Mouse (Mus musculus) CH12.LX (cell line): ENCODE data around the gene Cdh23. TPM values are rescaled to one million over a fixed set of nuclear protein-coding genes. Genes with fewer than 3 reads are reported as not detected.

Experiments
- DNase-seq: peaks from one replicate; pipeline ENCODE4 v3.0.0-alpha.2; 2013; ENCODE audit errors: extremely low read depth
- H3K27ac ChIP-seq: 2 replicates; pipeline ENCODE4 v1.5.1; 2012; ENCODE audit warnings: low read depth, mild to moderate bottlenecking, control low read depth, moderate library complexity; ENCODE audit not compliant: insufficient read depth
- H3K27me3 ChIP-seq: replicated peaks from 2 replicates; pipeline ENCODE3; 2012; ENCODE audit warnings: inconsistent platforms
- H3K36me3 ChIP-seq, 2 experiments: replicated peaks in 1 of 2; 2 replicates each; pipeline versions ENCODE3 to v1.6.1; 2012; ENCODE audit warnings: inconsistent platforms in 1 of 2, low read length in 1 of 2, mild to moderate bottlenecking in 1 of 2, mixed read lengths in 1 of 2, moderate library complexity in 1 of 2; ENCODE audit not compliant: control insufficient read depth in 1 of 2, insufficient read depth in 1 of 2
- H3K4me1 ChIP-seq, 2 experiments: 2 replicates each; pipeline ENCODE4 v1.6.1; 2012; ENCODE audit warnings: inconsistent platforms in 1 of 2, moderate library complexity in 1 of 2; ENCODE audit not compliant: insufficient read depth in 2 of 2, control insufficient read depth in 1 of 2
- H3K4me2 ChIP-seq: 2 replicates; pipeline ENCODE4 v1.6.1; 2012; ENCODE audit warnings: low read depth, mild to moderate bottlenecking, control low read depth; ENCODE audit not compliant: poor library complexity, insufficient read depth, severe bottlenecking
- H3K4me3 ChIP-seq, 3 experiments: fragments of 150-350 bp in 1 of 3; sonication (generic) in 1 of 3; replicated peaks in 1 of 3; 2 replicates each; pipeline versions ENCODE3 to v1.5.1; 2011 to 2012; ENCODE audit warnings: low read depth in 2 of 3, low read length in 2 of 3, mild to moderate bottlenecking in 2 of 3, moderate library complexity in 2 of 3, control low read depth in 1 of 3, improper control_type of control experiment in 1 of 3, inconsistent platforms in 1 of 3, mixed read lengths in 1 of 3; ENCODE audit not compliant: poor library complexity in 1 of 3
- H3K79me2 ChIP-seq: replicated peaks from 2 replicates; pipeline ENCODE4 v1.6.1; 2012; ENCODE audit warnings: mild to moderate bottlenecking, moderate library complexity; ENCODE audit not compliant: control insufficient read depth, poor library complexity, insufficient read depth, severe bottlenecking; ENCODE audit errors: extremely low read depth
- H3K9ac ChIP-seq: 2 replicates; pipeline ENCODE4 v1.6.1; 2012; ENCODE audit warnings: low read depth, mild to moderate bottlenecking, control low read depth, moderate library complexity; ENCODE audit not compliant: insufficient read depth
- H3K9me3 ChIP-seq: replicated peaks from 2 replicates; pipeline ENCODE3; 2012; ENCODE audit warnings: low read length, inconsistent platforms, mixed read lengths
- CHD1 ChIP-seq: IDR thresholded peaks from 2 replicates; pipeline ENCODE4 v1.6.1; 2012; ENCODE audit warnings: low read depth, low read length, improper control_type of control experiment, inconsistent platforms
- CHD2 ChIP-seq: IDR thresholded peaks from 2 replicates; pipeline ENCODE4 v1.6.1; 2011; ENCODE audit warnings: low read length, improper control_type of control experiment
- CTCF ChIP-seq, 2 experiments: IDR thresholded peaks in 1 of 2; conservative IDR thresholded peaks in 1 of 2; 2 replicates each; pipeline ENCODE4 v1.5.1; 2011 to 2012; ENCODE audit warnings: low read depth in 2 of 2, low read length in 2 of 2, improper control_type of control experiment in 1 of 2, inconsistent platforms in 1 of 2, mild to moderate bottlenecking in 1 of 2, moderate library complexity in 1 of 2
- E2F4 ChIP-seq: IDR thresholded peaks from 2 replicates; pipeline ENCODE4 v1.6.1; 2011; ENCODE audit warnings: low read depth, low read length, improper control_type of control experiment; ENCODE audit not compliant: insufficient replicate concordance
- ELF1 ChIP-seq: IDR thresholded peaks from 2 replicates; pipeline ENCODE4 v1.6.1; 2014; ENCODE audit warnings: low read depth, mild to moderate bottlenecking, inconsistent platforms, low read length, improper control_type of control experiment
- EP300 ChIP-seq: IDR thresholded peaks from 2 replicates; pipeline ENCODE4 v1.6.1; 2011; ENCODE audit warnings: low read length, improper control_type of control experiment
- HCFC1 ChIP-seq: IDR thresholded peaks from 2 replicates; pipeline ENCODE4 v1.6.1; 2012; ENCODE audit warnings: low read depth, mild to moderate bottlenecking, inconsistent platforms, low read length, improper control_type of control experiment
- JUND ChIP-seq: conservative IDR thresholded peaks from 2 replicates; pipeline ENCODE4 v1.6.1; 2011; ENCODE audit warnings: low read depth, low read length, improper control_type of control experiment
- KAT2A ChIP-seq: IDR thresholded peaks from 2 replicates; pipeline ENCODE4 v1.6.1; 2012; ENCODE audit warnings: low read length, improper control_type of control experiment, inconsistent platforms; ENCODE audit not compliant: insufficient replicate concordance
- MAX ChIP-seq: IDR thresholded peaks from 2 replicates; pipeline ENCODE4 v1.6.1; 2011; ENCODE audit warnings: low read length, improper control_type of control experiment
- MAZ ChIP-seq: IDR thresholded peaks from 2 replicates; pipeline ENCODE4 v1.6.1; 2012; ENCODE audit warnings: low read depth, mild to moderate bottlenecking, inconsistent platforms, low read length, improper control_type of control experiment, moderate library complexity
- MEF2A ChIP-seq: IDR thresholded peaks from 2 replicates; pipeline ENCODE4 v1.6.1; 2014; ENCODE audit warnings: low read depth, mild to moderate bottlenecking, inconsistent platforms, low read length, improper control_type of control experiment, borderline replicate concordance
- MXI1 ChIP-seq: IDR thresholded peaks from 2 replicates; pipeline ENCODE4 v1.6.1; 2011; ENCODE audit warnings: mild to moderate bottlenecking, low read depth, low read length, improper control_type of control experiment
- MYC ChIP-seq: IDR thresholded peaks from 2 replicates; pipeline ENCODE4 v1.6.1; 2011; ENCODE audit warnings: low read depth, mild to moderate bottlenecking, improper control_type of control experiment, low read length
- NELFE ChIP-seq: IDR thresholded peaks from 2 replicates; pipeline ENCODE4 v1.6.1; 2011; ENCODE audit warnings: low read depth, low read length, improper control_type of control experiment
- NRF1 ChIP-seq: IDR thresholded peaks from 2 replicates; pipeline ENCODE4 v1.6.1; 2014; ENCODE audit warnings: low read depth, mild to moderate bottlenecking, inconsistent platforms, low read length, improper control_type of control experiment, moderate library complexity
- POLR2A ChIP-seq: IDR thresholded peaks from 2 replicates; pipeline ENCODE4 v1.6.1; 2011; ENCODE audit warnings: low read depth, mild to moderate bottlenecking, improper control_type of control experiment, low read length
- RAD21 ChIP-seq: IDR thresholded peaks from 2 replicates; pipeline ENCODE4 v1.6.1; 2011; ENCODE audit warnings: low read depth, mild to moderate bottlenecking, low read length, improper control_type of control experiment, moderate library complexity
- RCOR1 ChIP-seq: conservative IDR thresholded peaks from 2 replicates; pipeline ENCODE4 v1.6.1; 2012; ENCODE audit warnings: low read depth, mild to moderate bottlenecking, inconsistent platforms, low read length, improper control_type of control experiment
- SIN3A ChIP-seq: IDR thresholded peaks from 2 replicates; pipeline ENCODE4 v1.6.1; 2012; ENCODE audit warnings: low read length, improper control_type of control experiment, inconsistent platforms
- SMC3 ChIP-seq: IDR thresholded peaks from 2 replicates; pipeline ENCODE4 v1.6.1; 2011; ENCODE audit warnings: low read depth, low read length, improper control_type of control experiment
- TBP ChIP-seq: conservative IDR thresholded peaks from 2 replicates; pipeline ENCODE4 v1.6.1; 2011; ENCODE audit warnings: low read depth, low read length, improper control_type of control experiment
- TCF12 ChIP-seq: IDR thresholded peaks from 2 replicates; pipeline ENCODE4 v1.6.1; 2014; ENCODE audit warnings: low read depth, mild to moderate bottlenecking, inconsistent platforms, low read length, improper control_type of control experiment
- UBTF ChIP-seq: IDR thresholded peaks from 2 replicates; pipeline ENCODE4 v1.6.1; 2012; ENCODE audit warnings: low read depth, mild to moderate bottlenecking, inconsistent platforms, low read length, improper control_type of control experiment, moderate library complexity
- USF1 ChIP-seq: IDR thresholded peaks from 2 replicates; pipeline ENCODE4 v1.6.1; 2014; ENCODE audit warnings: low read depth, mild to moderate bottlenecking, inconsistent platforms, low read length, improper control_type of control experiment
- ZC3H11A ChIP-seq: IDR thresholded peaks from 2 replicates; pipeline ENCODE4 v1.6.1; 2012; ENCODE audit warnings: low read depth, mild to moderate bottlenecking, inconsistent platforms, low read length, improper control_type of control experiment
- ZKSCAN1 ChIP-seq: IDR thresholded peaks from 2 replicates; pipeline ENCODE4 v1.6.1; 2012; ENCODE audit warnings: low read depth, inconsistent platforms, low read length, improper control_type of control experiment, borderline replicate concordance
- ZMIZ1 ChIP-seq: IDR thresholded peaks from 2 replicates; pipeline ENCODE4 v1.6.1; 2012; ENCODE audit warnings: low read depth, mild to moderate bottlenecking, inconsistent platforms, low read length, improper control_type of control experiment
- ZNF384 ChIP-seq: IDR thresholded peaks from 2 replicates; pipeline ENCODE4 v1.6.1; 2012; ENCODE audit warnings: low read depth, low read length, improper control_type of control experiment, inconsistent platforms
- dilution Hi-C: fragments of 300-500 bp; cut with MboI; formaldehyde crosslinking; loops from 2 replicates; pipeline ENCODE4 v1.14.3; 2020; ENCODE audit warnings: low sequenced_read_pairs; ENCODE audit not compliant: extremely low pct_unique_long_range_greater_than_20kb, extremely low pct_ligation_motif_present
- in situ Hi-C: fragments of 300-500 bp; cut with MboI; formaldehyde crosslinking; loops from 3 replicates; pipeline ENCODE4 v1.14.3; 2019; ENCODE audit warnings: low sequenced_read_pairs, low pct_ligation_motif_present, low pct_unique_long_range_greater_than_20kb, mixed read lengths
- polyA plus RNA-seq: library from polyadenylated mRNA; unstranded; fragments of >175 nt; gene quantifications from 2 replicates; pipeline ENCODE4 v1.2.1, GENCODE M21; 2012; ENCODE audit warnings: low read depth; ENCODE audit not compliant: insufficient read length
- total RNA-seq, 2 experiments: library from RNA; depleted of rRNA; stranded (reverse); fragments of 300-350 nt in 1 of 2; fragments of >200 nt in 1 of 2; gene quantifications; 2 replicates each; pipeline ENCODE4 v1.2.3; 2012 to 2014

Cdh23 gene
- total and polyA plus RNA-seq, 3 experiments = 0.20 to 0.73 (median 0.30) TPM

- Histone ChIP-seq H3K4me2 (peak overlapping the region; percentile 74), H3K9me3 (no peaks in the 10 kb centered on the region), H3K9ac (peak overlapping the region; percentile 67), H3K27ac (peak overlapping the region; percentile 66), H3K36me3 (peaks cover 0 to 16% of the 10 kb centered on the region in 2 experiments), H3K4me1 (peaks cover 12 to 56% of the 10 kb centered on the region in 2 experiments), H3K79me2 (peaks cover 69% of the 10 kb centered on the region), H3K4me3 (peak overlapping the region; percentile 86 to 100 (median 93)), H3K27me3 (no peaks in the 10 kb centered on the region)
- in situ Hi-C loops = no loop called here
- DNase-seq = no peak
- dilution Hi-C loops = no loop called here
- TF ChIP-seq ELF1 = no peak
- no peak for TF ChIP-seq EP300
- TF ChIP-seq NELFE = 0 out of 2 replicates have a peak, but pooled peaks have one; percentile 17
- TF ChIP-seq MEF2A = no peak
- no peak for TF ChIP-seq JUND
- TF ChIP-seq ZC3H11A = no peak
- peak; percentile 93 for TF ChIP-seq ZNF384
- TF ChIP-seq USF1 = no peak
- TF ChIP-seq SIN3A = peak; percentile 46; the same call in 1 of the 2 replicates
- 0 out of 2 replicates have a peak, but pooled peaks have one; percentile 12 for TF ChIP-seq MAZ
These were observed 416.9 kb downstream of the Cdh23 start for GRCm38 (mm10) chr10:60279290-60279940.

GRCm38 (mm10) chr10:60278786-60279185, 417.5 kb downstream of the Cdh23 start:
- Histone ChIP-seq H3K9me3 (no peaks in the 10 kb centered on the region), H3K79me2 (peaks cover 62% of the 10 kb centered on the region), H3K27me3 (no peaks in the 10 kb centered on the region), H3K27ac (peak overlapping the region; percentile 66), H3K4me3 (peak overlapping the region; percentile 86 to 100 (median 93)), H3K4me1 (peaks cover 13 to 55% of the 10 kb centered on the region in 2 experiments), H3K4me2 (peak overlapping the region; percentile 74), H3K9ac (peak overlapping the region; percentile 67), H3K36me3 (peaks cover 0 to 16% of the 10 kb centered on the region in 2 experiments)
- DNase-seq = no peak
- no peak for TF ChIP-seq TCF12
- no peak for TF ChIP-seq MEF2A
- no peak for TF ChIP-seq NELFE
- peak; percentile 84 for TF ChIP-seq MXI1
- TF ChIP-seq CHD1 = 0 out of 2 replicates have a peak, but pooled peaks have one; percentile 38
- no peak for TF ChIP-seq TBP
- TF ChIP-seq RAD21 = no peak
- 0 out of 2 replicates have a peak, but pooled peaks have one; percentile 18 for TF ChIP-seq MAZ
- no peak for TF ChIP-seq JUND
- no peak for TF ChIP-seq ZNF384
- TF ChIP-seq HCFC1 = no peak
- TF ChIP-seq ZMIZ1 = 0 out of 2 replicates have a peak, but pooled peaks have one; percentile 38
- no peak for TF ChIP-seq CTCF (conservative IDR thresholded peaks at IDR 0.05 in 1 of 2, IDR thresholded peaks at IDR 0.05 in 1 of 2; ENCODE audit: low read depth in 2 of 2, low read length in 2 of 2)
- TF ChIP-seq SMC3 = no peak
- no peak for TF ChIP-seq CHD2
- TF ChIP-seq ZKSCAN1 = no peak
- TF ChIP-seq MYC = no peak
- TF ChIP-seq E2F4 = no peak
- TF ChIP-seq SIN3A = peak; percentile 76
- 0 out of 2 replicates have a peak, but pooled peaks have one; percentile 19 for TF ChIP-seq KAT2A
- no peak for TF ChIP-seq UBTF
- no peak for TF ChIP-seq MAX
- TF ChIP-seq USF1 = no peak; the same call in 1 of the 2 replicates
- no peak for TF ChIP-seq RCOR1
- TF ChIP-seq NRF1 = no peak
- TF ChIP-seq POLR2A = no peak
- dilution Hi-C loops = no loop called here
- in situ Hi-C loops = no loop called here
